Comparison of ENCODE assay signal across 15 mouse cellular contexts in genomic region chr13:112382457-112382856, GRCm38 (mm10).
DNase-seq lines count a peak whose midpoint lies in the region; ATAC-seq and TF ChIP-seq lines count a peak whose summit lies in the region.
"Had no signal": no experiment of that assay in that cellular context is flagged by ENCODE, and none has a peak within 500 bp of the region (broad histone marks: within the 10 kb centered on the region; RNA-seq: fewer than 3 reads in every experiment).

No protein-coding gene starts in this region.

- no peak for ATAC-seq in heart, embryonic 13.5 days (ENCODE audit: extremely low read depth, insufficient number of reproducible peaks, low FRiP score, low TSS enrichment)
- peak; percentile 69; the same call in 1 of the 2 replicates for ATAC-seq in lung, embryonic 14.5 days (ENCODE audit: insufficient read depth)
- ATAC-seq in stomach, postnatal 0 days (ENCODE audit: low FRiP score, low TSS enrichment) = peak; percentile 57
- ATAC-seq in forebrain, embryonic 13.5 days = no peak
- ATAC-seq: forebrain, embryonic 14.5 days had no signal

- 67% methylated on average over 4 of the region's 4 CpGs for WGBS in heart, embryonic 13.5 days
- 69% methylated on average over 4 of the region's 4 CpGs for WGBS in heart, adult 2 months
- WGBS in lung, embryonic 14.5 days = 20% methylated on average over 4 of the region's 4 CpGs
- 44% methylated on average over 4 of the region's 4 CpGs for WGBS in stomach, postnatal 0 days
- WGBS in forebrain, embryonic 13.5 days = 80% methylated on average over 4 of the region's 4 CpGs
- WGBS in kidney, adult 2 months = 67% methylated on average over 4 of the region's 4 CpGs

- H3K9ac ChIP-seq in heart, embryonic 13.5 days = no peak overlapping the region
- no peak overlapping the region for H3K9ac ChIP-seq in heart, adult 2 months (ENCODE audit: low read depth, low read length)
- H3K9ac ChIP-seq in lung, embryonic 14.5 days = no peak overlapping the region
- no peak overlapping the region for H3K9ac ChIP-seq in stomach, postnatal 0 days (ENCODE audit: low read length)
- H3K9ac ChIP-seq in forebrain, embryonic 13.5 days = no peak overlapping the region

- no peak for DNase-seq in heart, adult 2 months
- no peak for DNase-seq in lung, embryonic 14.5 days
- no peak for DNase-seq in lung, postnatal 10 days
- DNase-seq in fat pad, adult 2 months (ENCODE audit: extremely low read depth, low read depth, low spot score) = peak; percentile 73
- no peak for DNase-seq in stomach, postnatal 0 days (ENCODE audit: low spot score)
- DNase-seq in kidney, adult 2 months = no peak
- DNase-seq: cerebellum, adult 8-10 months; heart, postnatal 4 days; right cerebral cortex, postnatal 4 days; thymus, postnatal 36 days had no signal

- H3K36me3 ChIP-seq in heart, embryonic 13.5 days = no peaks in the 10 kb centered on the region
- no peaks in the 10 kb centered on the region for H3K36me3 ChIP-seq in heart, adult 2 months (ENCODE audit: control insufficient read depth, insufficient read depth, low read length)
- no peaks in the 10 kb centered on the region for H3K36me3 ChIP-seq in lung, embryonic 14.5 days (ENCODE audit: insufficient read depth)
- H3K36me3 ChIP-seq in stomach, postnatal 0 days (ENCODE audit: control insufficient read depth, insufficient read depth, low read length) = no peaks in the 10 kb centered on the region
- H3K36me3 ChIP-seq in forebrain, embryonic 13.5 days (ENCODE audit: poor library complexity, severe bottlenecking) = no peaks in the 10 kb centered on the region
- H3K36me3 ChIP-seq in kidney, adult 2 months (ENCODE audit: control insufficient read depth, insufficient read depth, low read length) = no peaks in the 10 kb centered on the region

- no peak overlapping the region for H3K4me2 ChIP-seq in heart, embryonic 13.5 days
- no peak overlapping the region for H3K4me2 ChIP-seq in lung, embryonic 14.5 days
- H3K4me2 ChIP-seq in stomach, postnatal 0 days (replicated peaks; ENCODE audit: low read depth) = no peak overlapping the region
- H3K4me2 ChIP-seq in forebrain, embryonic 13.5 days = no peak overlapping the region
- H3K4me2 ChIP-seq: liver, embryonic 11.5 days had no signal

- H3K27ac ChIP-seq in heart, embryonic 13.5 days (replicated peaks) = peak overlapping the region; percentile 41; the same call in 1 of the 2 replicates
- H3K27ac ChIP-seq in heart, adult 2 months = no peak overlapping the region; the same call in 1 of the 2 replicates
- H3K27ac ChIP-seq in lung, embryonic 14.5 days (ENCODE audit: low read depth) = peak overlapping the region; percentile 30; the same call in 1 of the 2 replicates
- peak overlapping the region; percentile 82 for H3K27ac ChIP-seq in stomach, postnatal 0 days (replicated peaks)
- no peak overlapping the region for H3K27ac ChIP-seq in forebrain, embryonic 13.5 days
- H3K27ac ChIP-seq in kidney, adult 2 months (ENCODE audit: insufficient read depth, low read depth, low read length) = no peak overlapping the region
- H3K27ac ChIP-seq: left cerebral cortex, adult 2 months had no signal

- TF ChIP-seq CTCF in heart, adult 2 months (IDR thresholded peaks at IDR 0.05) = no peak
- no peak for TF ChIP-seq CTCF in lung, embryonic 14.5 days (IDR thresholded peaks at IDR 0.05; ENCODE audit: low read depth)
- TF ChIP-seq CTCF in stomach, postnatal 0 days (IDR thresholded peaks at IDR 0.05; ENCODE audit: low read depth) = no peak
- TF ChIP-seq CTCF in kidney, adult 2 months (conservative IDR thresholded peaks at IDR 0.05; ENCODE audit: insufficient read depth, insufficient read length, low read depth, low read length) = no peak

- no peak for TF ChIP-seq POLR2A in heart, adult 2 months (IDR thresholded peaks at IDR 0.05; ENCODE audit: insufficient read depth, low read depth, low read length)
- TF ChIP-seq POLR2A in kidney, adult 2 months (IDR thresholded peaks at IDR 0.05; ENCODE audit: low read depth, low read length) = no peak

- no peak for TF ChIP-seq EP300 in heart, adult 2 months (IDR thresholded peaks at IDR 0.05; ENCODE audit: insufficient read depth, low read depth, low read length)
- TF ChIP-seq EP300 in stomach, postnatal 0 days (optimal IDR thresholded peaks at IDR 0.05) = no peak

- no peaks in the 10 kb centered on the region for H3K9me3 ChIP-seq in heart, embryonic 13.5 days
- no peaks in the 10 kb centered on the region for H3K9me3 ChIP-seq in lung, embryonic 14.5 days (ENCODE audit: low read depth, low read length)
- H3K9me3 ChIP-seq in stomach, postnatal 0 days (ENCODE audit: control insufficient read depth, low read length) = no peaks in the 10 kb centered on the region
- H3K9me3 ChIP-seq in forebrain, embryonic 13.5 days (replicated peaks) = no peaks in the 10 kb centered on the region

- H3K4me3 ChIP-seq in heart, embryonic 13.5 days = no peak overlapping the region
- no peak overlapping the region for H3K4me3 ChIP-seq in heart, adult 2 months
- H3K4me3 ChIP-seq in lung, embryonic 14.5 days (ENCODE audit: low read depth, low read length) = no peak overlapping the region
- no peak overlapping the region for H3K4me3 ChIP-seq in stomach, postnatal 0 days (ENCODE audit: low read depth, low read length)
- no peak overlapping the region for H3K4me3 ChIP-seq in forebrain, embryonic 13.5 days
- H3K4me3 ChIP-seq in kidney, adult 2 months (ENCODE audit: insufficient read depth, low read depth, low read length) = no peak overlapping the region
- H3K4me3 ChIP-seq: left cerebral cortex, adult 2 months had no signal

- no peaks in the 10 kb centered on the region for H3K27me3 ChIP-seq in heart, embryonic 13.5 days (replicated peaks)
- H3K27me3 ChIP-seq in heart, adult 2 months (ENCODE audit: control insufficient read depth, insufficient read depth, low read length) = no peaks in the 10 kb centered on the region
- H3K27me3 ChIP-seq in lung, embryonic 14.5 days (ENCODE audit: insufficient read depth, low read length) = no peaks in the 10 kb centered on the region
- no peaks in the 10 kb centered on the region for H3K27me3 ChIP-seq in stomach, postnatal 0 days (ENCODE audit: control insufficient read depth, insufficient read depth, low read length)
- H3K27me3 ChIP-seq in forebrain, embryonic 13.5 days = no peaks in the 10 kb centered on the region
- no peaks in the 10 kb centered on the region for H3K27me3 ChIP-seq in kidney, adult 2 months (replicated peaks; ENCODE audit: control insufficient read depth, insufficient read depth, low read length)

- intact Hi-C loops in heart, adult 2 months (cut with DNase I) = no loop called here

- no peaks in the 10 kb centered on the region for H3K79me2 ChIP-seq in heart, adult 2 months (replicated peaks; ENCODE audit: control insufficient read depth, insufficient read depth, low read length)

- H3K4me1 ChIP-seq in heart, embryonic 13.5 days = peaks cover 21% of the 10 kb centered on the region
- peaks cover 2% of the 10 kb centered on the region for H3K4me1 ChIP-seq in heart, adult 2 months (ENCODE audit: control insufficient read depth, insufficient read depth, low read length)
- H3K4me1 ChIP-seq in lung, embryonic 14.5 days (ENCODE audit: insufficient read depth) = peaks cover 12% of the 10 kb centered on the region
- 0 out of 2 replicates have a peak, but pooled peaks cover 2% of the 10 kb centered on the region for H3K4me1 ChIP-seq in stomach, postnatal 0 days (replicated peaks; ENCODE audit: control insufficient read depth, insufficient read depth)
- H3K4me1 ChIP-seq in forebrain, embryonic 13.5 days = no peaks in the 10 kb centered on the region
- 0 out of 2 replicates have a peak, but pooled peaks cover 3% of the 10 kb centered on the region for H3K4me1 ChIP-seq in kidney, adult 2 months (ENCODE audit: control insufficient read depth, insufficient read depth, low read length)

Comparison
In these comparisons a context has a peak if more than half of its experiments do, and no peak if none do; other contexts are left out.
1. H3K27ac ChIP-seq: peak in heart, embryonic 13.5 days (single experiment), lung, embryonic 14.5 days (single experiment) and stomach, postnatal 0 days (single experiment); none in heart, adult 2 months (single experiment), forebrain, embryonic 13.5 days (single experiment) and kidney, adult 2 months (single experiment).
2. ATAC-seq: peak in lung, embryonic 14.5 days (single experiment) and stomach, postnatal 0 days (single experiment); none in heart, embryonic 13.5 days (single experiment) and forebrain, embryonic 13.5 days (single experiment).